Mouse (Mus musculus) stomach, embryonic 15.5 days (tissue): ENCODE measurements around the gene Gemin7. TPM values are rescaled to one million over a fixed set of nuclear protein-coding genes. Genes with fewer than 3 reads are reported as not detected.

Experiments
- ATAC-seq: fragments of 200-750 bp; cut with Nextera tagmentation; 2 replicates; pipeline ENCODE4 v1.8.0; 2017; ENCODE audit warnings: low read depth, moderate number of reproducible peaks, moderate TSS enrichment; ENCODE audit not compliant: insufficient read depth, low FRiP score
- H3K27ac ChIP-seq: fragments of 300-500 bp; sonication (generic); 2 replicates; pipeline ENCODE4 v1.5.1; 2015; ENCODE audit warnings: mild to moderate bottlenecking, inconsistent platforms
- H3K27me3 ChIP-seq: fragments of 300-500 bp; sonication (generic); replicated peaks from 2 replicates; pipeline ENCODE4 v1.6.1; 2015; ENCODE audit warnings: inconsistent platforms
- H3K36me3 ChIP-seq: fragments of 300-500 bp; sonication (generic); 2 replicates; pipeline ENCODE4 v1.6.1; 2015; ENCODE audit warnings: inconsistent platforms
- H3K4me1 ChIP-seq: fragments of 300-500 bp; sonication (generic); 2 replicates; pipeline ENCODE4 v1.6.1; 2015; ENCODE audit warnings: inconsistent platforms
- H3K4me2 ChIP-seq: fragments of 300-500 bp; sonication (generic); 2 replicates; pipeline ENCODE4 v1.6.1; 2015; ENCODE audit warnings: mild to moderate bottlenecking, inconsistent platforms
- H3K4me3 ChIP-seq: fragments of 300-500 bp; sonication (generic); replicated peaks from 2 replicates; pipeline ENCODE4 v1.5.1; 2015; ENCODE audit warnings: inconsistent platforms
- H3K9ac ChIP-seq: fragments of 300-500 bp; sonication (generic); 2 replicates; pipeline ENCODE4 v1.6.1; 2015; ENCODE audit warnings: inconsistent platforms
- H3K9me3 ChIP-seq: fragments of 300-500 bp; sonication (generic); 2 replicates; pipeline ENCODE4 v1.6.1; 2016; ENCODE audit warnings: inconsistent platforms
- WGBS: fragments of 180-500 bp; shearing (Covaris S2); methylation state at CpG from one replicate; pipeline ENCODE4 v1.1.7; 2015; 5-methylcytosine and 5-hydroxymethylcytosine counted together
- polyA plus RNA-seq: library from polyadenylated mRNA; unstranded; fragments of >200 nt; fragmentation: Nextera tagmentation; extraction: Ambion mirVana; gene quantifications from 2 replicates; pipeline ENCODE4 v1.2.1, GENCODE M21; 2015

Gemin7 gene
- polyA plus RNA-seq, 1 experiment from 2014 or later = 157 TPM

GRCm38 (mm10) chr7:19573776-19574140 lies 3.6 kb downstream of the Gemin7 start:
- peaks cover 18% of the 10 kb centered on the region for H3K27me3 ChIP-seq
- H3K36me3 ChIP-seq = peaks cover 13% of the 10 kb centered on the region; the same call in 1 of the 2 replicates
- 0 out of 2 replicates have a peak, but pooled peaks have one; percentile 0 for ATAC-seq
- H3K4me2 ChIP-seq = peak overlapping the region; percentile 91
- H3K9me3 ChIP-seq = no peaks in the 10 kb centered on the region
- H3K4me3 ChIP-seq = peak overlapping the region; percentile 72
- WGBS = 17% methylated on average over 16 of the region's 16 CpGs
- peaks cover 27% of the 10 kb centered on the region for H3K4me1 ChIP-seq
- H3K27ac ChIP-seq = peak overlapping the region; percentile 88
- H3K9ac ChIP-seq = peak overlapping the region; percentile 65

- peak overlapping the region; percentile 91 for H3K4me2 ChIP-seq
- peaks cover 26% of the 10 kb centered on the region for H3K4me1 ChIP-seq
- ATAC-seq = peak; percentile 87
- H3K27me3 ChIP-seq = peaks cover 14% of the 10 kb centered on the region
- under 1% methylated on average over 53 of the region's 53 CpGs for WGBS
- H3K27ac ChIP-seq = peak overlapping the region; percentile 88
- H3K9ac ChIP-seq = peak overlapping the region; percentile 65
- H3K9me3 ChIP-seq = no peaks in the 10 kb centered on the region
- H3K36me3 ChIP-seq = peaks cover 13% of the 10 kb centered on the region; the same call in 1 of the 2 replicates
- peak overlapping the region; percentile 72 for H3K4me3 ChIP-seq
Observed at GRCm38 (mm10) chr7:19572926-19573775, 4.2 kb downstream of the Gemin7 start.

DNA sequence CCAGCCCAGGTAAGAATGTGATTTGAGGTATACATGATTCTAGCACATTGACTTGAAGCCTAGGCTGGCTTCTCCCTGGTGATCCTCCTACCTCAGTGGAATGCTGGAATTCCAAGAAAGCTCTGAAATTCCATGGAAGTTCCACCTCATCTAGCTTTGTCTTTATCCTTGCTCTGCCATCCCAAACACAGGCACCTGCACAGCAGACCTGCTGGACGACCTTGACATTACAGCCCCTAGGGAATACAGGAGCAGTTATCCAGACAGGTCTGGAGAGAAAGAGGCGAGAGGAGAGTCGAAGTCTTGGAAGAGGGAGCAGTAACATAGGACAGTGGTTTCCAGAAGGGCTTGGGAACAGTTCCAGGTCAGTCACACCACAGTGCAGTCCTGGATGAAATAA lies 7.7 kb downstream of the Gemin7 start:
- peaks cover 28% of the 10 kb centered on the region; the same call in 1 of the 2 replicates for H3K36me3 ChIP-seq
- 86% methylated on average over 3 of the region's 3 CpGs for WGBS
- H3K4me2 ChIP-seq = no peak overlapping the region
- H3K27ac ChIP-seq = no peak overlapping the region
- ATAC-seq = no peak
- no peak overlapping the region for H3K9ac ChIP-seq
- H3K4me1 ChIP-seq = peaks cover 13% of the 10 kb centered on the region; the same call in 1 of the 2 replicates
- H3K27me3 ChIP-seq = no peaks in the 10 kb centered on the region
- no peak overlapping the region for H3K4me3 ChIP-seq
- no peaks in the 10 kb centered on the region for H3K9me3 ChIP-seq

DNA sequence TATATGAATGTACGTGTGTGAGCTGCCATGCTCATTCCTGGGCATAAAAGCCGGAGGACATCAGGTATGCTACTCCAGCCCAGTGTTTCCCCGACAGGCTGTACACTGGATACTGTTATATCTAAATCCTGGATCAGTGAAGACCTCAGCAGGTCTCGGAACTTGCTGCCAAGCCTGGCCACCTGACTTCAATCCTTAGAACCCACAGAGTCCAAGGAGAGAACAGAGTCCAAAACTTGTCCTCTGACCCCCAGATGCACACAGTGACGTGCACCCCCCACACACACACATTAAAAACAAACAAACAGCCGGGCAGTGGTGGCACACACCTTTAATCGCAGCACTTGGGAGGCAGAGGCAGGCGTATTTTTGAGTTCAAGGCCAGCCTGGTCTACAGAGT lies 10.0 kb downstream of the Gemin7 start:
- H3K4me3 ChIP-seq = no peak overlapping the region
- no peak for ATAC-seq
- H3K27me3 ChIP-seq = no peaks in the 10 kb centered on the region
- H3K9me3 ChIP-seq = no peaks in the 10 kb centered on the region
- peaks cover 12% of the 10 kb centered on the region for H3K4me1 ChIP-seq
- 87% methylated on average over 8 of the region's 8 CpGs for WGBS
- no peak overlapping the region for H3K27ac ChIP-seq
- H3K4me2 ChIP-seq = no peak overlapping the region
- H3K36me3 ChIP-seq = peaks cover 32% of the 10 kb centered on the region
- no peak overlapping the region for H3K9ac ChIP-seq

- H3K4me3 ChIP-seq = no peak overlapping the region
- H3K36me3 ChIP-seq = peaks cover 32% of the 10 kb centered on the region
- no peak for ATAC-seq
- H3K4me1 ChIP-seq = peaks cover 4% of the 10 kb centered on the region; the same call in 1 of the 2 replicates
- H3K9ac ChIP-seq = no peak overlapping the region
- WGBS = 95% methylated on average over 2 of the region's 2 CpGs
- H3K27ac ChIP-seq = no peak overlapping the region
- H3K4me2 ChIP-seq = no peak overlapping the region
- no peaks in the 10 kb centered on the region for H3K27me3 ChIP-seq
- no peaks in the 10 kb centered on the region for H3K9me3 ChIP-seq
Observed at GRCm38 (mm10) chr7:19565803-19566202, 11.6 kb downstream of the Gemin7 start.

GRCm38 (mm10) chr7:19564455-19564854 lies 12.9 kb downstream of the Gemin7 start:
- H3K27ac ChIP-seq = no peak overlapping the region
- H3K9ac ChIP-seq = no peak overlapping the region
- no peak for ATAC-seq
- 88% methylated on average over 4 of the region's 4 CpGs for WGBS
- H3K4me3 ChIP-seq = no peak overlapping the region
- peaks cover 15% of the 10 kb centered on the region for H3K4me1 ChIP-seq
- H3K4me2 ChIP-seq = no peak overlapping the region
- H3K36me3 ChIP-seq = peaks cover 20% of the 10 kb centered on the region
- no peaks in the 10 kb centered on the region for H3K27me3 ChIP-seq
- no peaks in the 10 kb centered on the region for H3K9me3 ChIP-seq

DNA sequence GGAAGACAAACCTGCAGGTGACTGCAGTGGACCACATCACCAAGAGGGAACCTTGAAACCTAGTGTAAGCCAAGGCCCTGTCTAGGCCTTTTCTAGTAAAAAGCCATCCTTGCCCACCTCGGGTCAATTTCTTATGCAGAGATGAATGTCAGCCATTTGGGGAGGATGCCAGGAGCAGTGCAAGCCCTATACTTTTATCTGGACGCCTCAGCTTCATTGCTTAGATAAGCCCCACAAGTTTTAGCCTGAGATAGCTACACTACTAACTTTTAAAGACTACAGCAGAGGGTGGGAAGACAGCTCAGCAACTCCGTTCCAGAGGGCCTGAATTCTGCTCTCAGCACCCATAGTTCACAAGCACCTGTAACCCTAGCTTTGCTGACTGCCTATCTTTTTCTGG lies 13.5 kb downstream of the Gemin7 start:
- Histone ChIP-seq H3K9me3 (no peaks in the 10 kb centered on the region), H3K36me3 (peaks cover 19% of the 10 kb centered on the region), H3K4me1 (peaks cover 21% of the 10 kb centered on the region), H3K27ac (0 out of 2 replicates have a peak overlapping the region, but pooled peaks have one; percentile 4), H3K4me3 (no peak overlapping the region), H3K27me3 (no peaks in the 10 kb centered on the region), H3K9ac (no peak overlapping the region), H3K4me2 (peak overlapping the region; percentile 82)
- 0 out of 2 replicates have a peak, but pooled peaks have one; percentile 17 for ATAC-seq
- WGBS = 84% methylated on average over 3 of the region's 3 CpGs

- 4% methylated on average over 19 of the region's 19 CpGs for WGBS
- Histone ChIP-seq H3K27me3 (no peaks in the 10 kb centered on the region), H3K4me1 (peaks cover 32% of the 10 kb centered on the region), H3K9ac (peak within 1 kb of the TSS; percentile 89), H3K4me3 (peak within 1 kb of the TSS; percentile 81), H3K27ac (peak within 1 kb of the TSS; percentile 91), H3K36me3 (peaks cover 19% of the 10 kb centered on the region), H3K9me3 (no peaks in the 10 kb centered on the region), H3K4me2 (peak within 1 kb of the TSS; percentile 82)
- ATAC-seq = no peak
Observed at GRCm38 (mm10) chr7:19562643-19563410, 14.6 kb downstream of the Gemin7 start, which contains the start of gene Ppp1r37. Gene Ppp1r37, minus strand, starts transcription at chr7:19563076.

GRCm38 (mm10) chr7:19561765-19562642 lies 15.4 kb downstream of the Gemin7 start:
- ATAC-seq = peak; percentile 85
- peaks cover 35% of the 10 kb centered on the region for H3K4me1 ChIP-seq
- no peaks in the 10 kb centered on the region for H3K27me3 ChIP-seq
- peak overlapping the region; percentile 89 for H3K9ac ChIP-seq
- H3K9me3 ChIP-seq = no peaks in the 10 kb centered on the region
- H3K4me2 ChIP-seq = peak overlapping the region; percentile 82
- H3K36me3 ChIP-seq = peaks cover 19% of the 10 kb centered on the region
- H3K4me3 ChIP-seq = peak overlapping the region; percentile 81
- WGBS = under 1% methylated on average over 102 of the region's 102 CpGs
- H3K27ac ChIP-seq = peak overlapping the region; percentile 91

DNA sequence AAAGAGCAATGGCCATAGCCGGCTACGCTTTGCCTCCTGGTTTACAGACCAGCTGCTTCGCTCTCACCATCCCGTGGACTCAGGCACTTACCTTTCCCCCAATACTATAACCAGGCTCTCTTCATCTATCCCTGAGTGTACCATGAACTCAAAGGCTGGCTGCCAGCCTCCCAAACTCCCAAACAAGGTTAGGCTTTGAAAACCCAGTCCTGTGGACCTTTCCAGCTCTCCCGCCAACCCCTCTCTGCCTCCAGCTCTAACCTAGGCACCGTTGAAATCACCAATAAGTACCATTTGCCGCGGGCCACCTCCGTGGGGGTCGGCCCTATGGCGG lies 16.0 kb downstream of the Gemin7 start:
- ATAC-seq = no peak

More for the DNA sequence above, 16.0 kb downstream of the Gemin7 start:
- Histone ChIP-seq H3K9me3 (no peaks in the 10 kb centered on the region), H3K4me3 (peak overlapping the region; percentile 81), H3K36me3 (peaks cover 19% of the 10 kb centered on the region), H3K4me1 (peaks cover 35% of the 10 kb centered on the region), H3K9ac (peak overlapping the region; percentile 89), H3K4me2 (peak overlapping the region; percentile 82), H3K27ac (peak overlapping the region; percentile 91), H3K27me3 (no peaks in the 10 kb centered on the region)
- WGBS = 1% methylated on average over 11 of the region's 11 CpGs
